Mouse (Mus musculus): ENCODE data around the gene Kcnj6.

Gene Kcnj6

DNA sequence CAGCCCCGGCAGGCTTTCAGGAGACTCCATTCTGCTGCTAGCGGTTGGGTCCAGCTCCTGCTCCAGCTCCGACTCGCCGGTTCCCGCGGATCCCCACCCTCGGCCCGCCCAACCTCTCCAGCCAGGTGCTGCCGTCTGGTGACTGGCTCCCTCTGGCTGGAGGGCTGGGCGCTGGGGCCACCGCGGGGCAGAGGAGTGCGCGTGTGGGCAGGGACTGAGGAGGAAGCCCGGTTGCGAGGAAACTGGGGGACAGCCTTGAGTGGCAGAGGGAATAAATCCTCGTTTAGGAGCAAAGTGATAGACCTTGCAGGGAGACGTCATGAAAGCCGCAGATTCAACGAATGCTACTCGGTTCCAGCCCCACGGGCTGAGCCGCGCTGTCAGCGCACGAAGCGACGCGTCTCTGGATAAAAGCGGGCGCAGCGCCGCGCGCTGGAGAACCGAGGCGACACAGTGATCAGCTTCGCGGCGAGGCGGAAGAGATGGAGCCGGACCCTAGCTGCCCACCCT, at the start of gene Kcnj6:
Gene Kcnj6, minus strand, starts transcription at position 362 of the 510 bp plus-strand sequence.
- peak; percentile 75 for DNase-seq

DNA sequence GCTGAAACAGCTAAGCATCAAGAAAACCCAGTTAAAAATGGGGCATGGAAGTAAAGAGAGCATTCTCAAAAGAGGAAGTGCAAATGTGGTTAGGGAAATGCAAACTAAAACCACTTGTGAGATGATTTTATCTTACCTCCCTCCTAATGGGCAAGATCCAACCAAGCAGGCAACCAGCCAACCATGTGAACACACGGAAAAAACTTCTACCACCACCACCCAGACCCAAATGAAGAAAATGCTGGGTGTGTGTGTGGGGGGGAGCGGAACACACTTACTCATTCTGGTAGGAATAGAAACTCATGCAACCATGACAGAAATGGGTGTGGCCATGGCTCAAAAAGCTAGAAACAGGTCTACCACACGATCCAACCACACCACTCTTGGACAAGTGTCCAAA, 12.4 kb upstream of the Kcnj6 start:
- no peak for DNase-seq

GRCm38 (mm10) chr16:95004599-95004998, 7.1 kb upstream of the Kcnj6 start:
- peak; percentile 41 for DNase-seq

- no peak for DNase-seq
These were observed 2.0 kb upstream of the Kcnj6 start for GRCm38 (mm10) chr16:94999551-94999950.

GRCm38 (mm10) chr16:94999019-94999418, 1.5 kb upstream of the Kcnj6 start:
- DNase-seq = no peak

DNA sequence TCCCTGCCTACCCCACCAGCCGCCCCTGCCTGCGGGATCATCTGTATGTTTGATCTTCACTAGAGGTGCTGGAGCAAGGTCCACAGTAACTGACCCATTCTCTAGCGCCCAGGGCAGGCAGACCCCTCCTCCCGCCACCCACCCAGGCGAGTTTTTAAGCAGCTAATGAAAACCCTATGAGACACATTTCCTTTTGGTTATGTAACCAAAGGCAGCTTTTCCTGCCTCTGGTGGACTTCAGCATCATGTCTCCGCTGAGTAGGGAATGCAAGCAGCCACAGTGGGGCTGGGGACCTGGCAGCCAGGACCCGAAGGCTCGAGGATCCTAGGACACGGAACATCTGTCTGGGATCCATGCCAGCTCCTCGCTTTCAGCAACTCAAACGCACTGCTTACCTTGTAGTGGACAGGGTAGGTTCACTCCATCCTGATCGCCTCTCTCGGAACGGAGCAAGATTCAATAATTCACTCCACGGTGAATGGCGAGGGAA, 665 bp downstream of the Kcnj6 start:
- DNase-seq = no peak

DNA sequence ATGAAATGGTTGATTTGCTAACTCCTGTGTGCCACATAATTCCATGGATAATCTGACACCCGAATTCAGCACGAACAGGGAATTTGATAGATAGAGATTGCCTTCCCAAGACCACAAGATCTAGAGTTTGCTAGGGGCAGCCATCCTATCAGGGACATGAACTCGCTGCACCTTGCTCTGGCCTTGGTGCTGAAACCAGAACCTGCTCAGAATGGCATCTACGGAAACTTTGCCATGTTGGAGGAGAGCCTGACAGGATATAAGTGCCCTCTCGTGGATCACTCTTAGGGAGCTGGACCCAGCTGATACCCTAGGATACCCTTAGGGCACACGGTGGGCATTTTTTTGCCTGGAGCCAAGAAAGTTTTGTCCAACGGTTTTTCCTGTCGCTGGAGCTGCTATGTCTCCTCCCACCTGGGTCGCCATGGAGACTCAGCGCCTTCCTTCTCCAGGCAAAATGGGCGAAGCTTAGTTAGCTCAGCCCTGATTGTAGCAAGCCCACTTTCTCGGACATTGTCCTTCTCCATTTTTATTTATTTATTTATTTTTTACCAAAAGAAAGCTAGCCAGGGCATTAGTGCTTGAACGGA, 1.9 kb downstream of the Kcnj6 start:
- peak; percentile 76 for DNase-seq

DNA sequence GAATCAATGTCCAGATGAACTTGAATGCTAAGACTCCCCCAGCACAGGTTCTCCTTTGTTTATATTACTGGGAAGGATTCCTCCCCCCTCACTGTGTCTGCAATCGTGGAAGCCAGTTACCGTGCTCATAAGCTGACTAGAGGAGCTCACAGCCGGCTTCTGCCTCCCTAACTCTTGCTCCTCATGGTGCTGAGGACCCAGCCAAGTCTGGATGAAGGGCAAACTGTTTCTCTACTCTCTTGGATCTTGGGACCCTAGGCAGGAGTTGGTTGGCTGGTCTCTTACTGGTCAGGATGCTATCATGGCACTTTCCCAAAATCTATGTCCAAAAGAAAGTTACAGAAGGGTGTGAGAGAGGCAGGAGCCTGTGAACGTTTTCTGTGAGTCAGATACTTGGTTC, 2.6 kb downstream of the Kcnj6 start:
- no peak for DNase-seq

DNA sequence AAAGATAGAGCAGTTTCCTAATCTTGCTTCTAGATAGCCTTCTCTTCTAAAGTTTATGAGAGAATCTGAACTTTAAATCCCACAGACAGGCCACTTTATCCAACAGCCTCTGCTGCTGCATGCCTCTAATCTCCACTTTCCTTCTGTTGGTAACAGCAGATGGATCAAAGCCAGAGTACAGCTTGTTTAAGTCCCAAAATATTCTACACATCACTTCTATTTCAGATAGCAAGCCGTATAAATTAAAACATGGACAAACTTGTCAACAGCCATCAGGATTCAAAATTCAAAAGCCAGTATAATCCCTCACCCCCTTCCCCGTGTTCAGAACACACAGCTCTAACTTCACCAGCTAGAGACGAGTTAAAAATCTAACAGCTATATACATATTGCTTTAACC, 3.4 kb downstream of the Kcnj6 start:
- no peak for DNase-seq

GRCm38 (mm10) chr16:94990114-94990513, 7.4 kb downstream of the Kcnj6 start:
- DNase-seq = no peak

DNA sequence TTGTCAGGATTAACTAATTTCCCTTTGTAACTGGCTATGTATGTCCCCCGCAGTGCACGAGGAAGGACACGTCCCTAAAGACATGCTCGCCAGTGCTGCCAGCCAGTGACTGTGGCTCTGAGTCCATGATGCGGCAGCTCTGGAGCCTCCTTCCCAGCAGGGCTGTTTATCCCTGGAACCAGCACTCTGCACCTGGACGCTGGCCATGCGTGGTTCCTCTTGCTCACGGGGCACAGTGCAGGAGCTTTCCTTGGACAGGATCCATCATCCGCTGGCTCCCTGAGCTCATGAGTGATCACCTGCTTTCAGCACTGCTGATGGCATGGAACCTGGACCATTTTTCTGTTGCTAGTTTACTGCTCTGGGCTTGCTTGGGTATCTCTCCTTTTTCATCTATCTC, 10.8 kb downstream of the Kcnj6 start:
- DNase-seq = no peak

GRCm38 (mm10) chr16:94984263-94984662, 13.2 kb downstream of the Kcnj6 start:
- no peak for DNase-seq

GRCm38 (mm10) chr16:94980374-94980773, 17.1 kb downstream of the Kcnj6 start:
- no peak for DNase-seq

DNA sequence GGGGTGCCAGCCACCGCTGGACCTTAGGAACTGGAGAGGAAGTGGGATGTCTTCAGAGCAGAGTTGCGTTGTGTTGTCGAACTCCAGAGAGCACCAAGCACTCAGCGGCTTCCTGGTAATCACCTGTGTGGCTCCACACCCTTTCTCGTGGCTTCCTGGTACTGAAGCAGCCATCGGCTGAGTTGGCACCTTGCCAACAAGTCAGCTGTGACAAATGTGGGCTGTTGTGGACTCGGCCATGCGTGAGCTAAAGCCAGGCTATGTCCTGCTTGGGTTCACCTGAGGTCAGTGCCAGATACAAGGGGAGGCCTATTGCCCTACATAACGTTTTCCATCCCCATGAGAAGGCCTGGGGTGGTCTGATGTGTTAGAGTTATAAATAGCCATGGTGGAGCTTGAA, 18.0 kb downstream of the Kcnj6 start:
- DNase-seq = peak; percentile 91

GRCm38 (mm10) chr16:94972080-94972855, 25.2 kb downstream of the Kcnj6 start:
- peak; percentile 76 for DNase-seq

- DNase-seq = peak; percentile 26
These were observed 28.6 kb downstream of the Kcnj6 start for GRCm38 (mm10) chr16:94968941-94969340.

DNA sequence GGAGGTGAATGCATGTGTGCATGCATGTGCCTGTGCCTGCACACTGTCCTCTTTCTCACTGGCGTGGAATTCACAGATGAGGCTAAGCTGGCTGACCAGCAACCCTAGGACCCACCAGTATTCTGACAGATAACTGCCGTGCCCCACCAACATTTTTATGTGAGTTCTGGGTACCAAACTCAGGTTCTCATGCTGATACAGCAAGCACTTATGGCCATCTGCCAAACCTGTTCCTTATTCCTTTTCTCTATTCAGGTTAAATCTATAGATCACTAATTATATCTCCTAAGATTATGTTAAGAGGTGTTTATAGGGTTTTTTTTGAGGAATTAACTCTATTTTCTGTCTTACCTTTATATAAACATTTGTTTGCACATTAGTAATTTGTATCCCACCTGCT, 29.0 kb downstream of the Kcnj6 start:
- no peak for DNase-seq

- no peak for DNase-seq
These were observed 40.2 kb downstream of the Kcnj6 start for GRCm38 (mm10) chr16:94957156-94957828.

DNA sequence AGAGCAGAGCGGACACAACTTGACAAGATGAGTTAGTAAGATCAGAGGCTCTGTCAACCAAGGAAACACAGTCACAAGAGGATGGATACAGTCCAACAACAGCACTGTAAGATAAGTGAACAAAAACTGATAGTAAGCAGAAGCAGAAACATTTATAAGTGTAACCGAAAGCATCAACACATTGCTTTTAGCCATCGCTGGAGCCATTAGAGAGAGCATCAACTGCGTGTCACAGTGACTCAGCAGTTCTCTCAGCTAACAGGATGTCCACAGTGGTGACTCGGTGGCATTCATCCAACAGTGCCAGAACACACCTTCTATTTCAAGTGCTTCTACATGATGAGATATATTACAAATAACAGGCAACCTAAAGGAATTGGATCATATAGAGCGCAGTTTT, 41.1 kb downstream of the Kcnj6 start:
- DNase-seq = no peak

DNA sequence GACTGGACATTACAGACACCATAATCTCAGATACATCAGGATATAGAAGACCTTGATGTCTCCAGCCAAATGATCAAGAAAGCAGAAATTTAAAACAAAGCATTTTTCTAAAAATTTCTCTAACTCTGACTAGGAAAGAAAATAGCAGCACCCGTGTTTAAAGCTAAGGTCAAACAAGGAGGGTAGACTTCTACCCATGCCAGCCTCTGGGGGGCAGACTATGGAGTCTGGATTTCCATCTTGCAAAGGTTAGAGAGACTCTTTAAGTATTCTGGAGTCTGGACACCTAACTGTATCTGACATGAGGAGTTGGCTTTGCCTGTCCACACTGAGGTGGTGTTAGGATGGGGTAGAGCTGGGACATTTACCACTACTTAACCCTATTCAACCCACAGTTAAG, 44.2 kb downstream of the Kcnj6 start:
- DNase-seq = no peak

DNA sequence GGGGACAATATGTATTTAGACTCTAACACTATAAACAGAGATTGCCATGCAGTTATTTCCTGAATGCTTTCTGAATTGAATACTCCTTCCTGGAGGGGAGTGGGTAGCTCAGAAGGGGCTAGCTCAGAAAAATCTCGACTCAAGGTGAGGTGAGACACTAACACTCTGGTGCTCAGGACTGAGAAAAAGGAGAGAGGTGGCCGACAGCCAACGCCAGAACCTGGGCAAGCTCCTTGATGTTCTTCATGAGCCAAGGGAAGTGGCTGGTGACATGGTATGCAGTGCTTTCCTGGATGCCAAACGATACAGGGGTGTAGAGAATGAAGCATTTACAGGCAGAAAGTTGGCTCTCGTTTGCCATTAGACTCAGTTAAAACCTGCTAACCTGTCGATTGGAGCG, 48.3 kb downstream of the Kcnj6 start:
- no peak for DNase-seq

DNA sequence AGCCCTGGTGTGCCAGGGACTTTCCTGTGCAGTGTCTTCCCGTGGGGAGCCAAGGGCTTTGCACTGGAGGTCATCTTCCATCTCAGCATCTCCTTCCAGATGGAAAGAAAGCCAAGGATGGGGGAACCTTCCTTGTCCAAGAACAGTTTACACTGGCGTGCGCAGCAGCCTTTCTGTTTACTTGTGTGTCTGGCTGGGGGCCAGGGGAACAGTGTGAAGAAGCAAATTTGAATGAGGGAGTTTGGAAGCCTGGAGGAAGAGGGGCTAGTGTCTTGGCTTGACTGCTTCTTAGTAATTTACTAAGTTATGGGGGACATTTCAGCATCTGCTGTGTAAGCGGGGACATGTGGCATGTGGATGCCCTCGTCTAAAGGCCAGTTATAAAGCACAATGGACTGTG, 50.7 kb downstream of the Kcnj6 start:
- no peak for DNase-seq

DNA sequence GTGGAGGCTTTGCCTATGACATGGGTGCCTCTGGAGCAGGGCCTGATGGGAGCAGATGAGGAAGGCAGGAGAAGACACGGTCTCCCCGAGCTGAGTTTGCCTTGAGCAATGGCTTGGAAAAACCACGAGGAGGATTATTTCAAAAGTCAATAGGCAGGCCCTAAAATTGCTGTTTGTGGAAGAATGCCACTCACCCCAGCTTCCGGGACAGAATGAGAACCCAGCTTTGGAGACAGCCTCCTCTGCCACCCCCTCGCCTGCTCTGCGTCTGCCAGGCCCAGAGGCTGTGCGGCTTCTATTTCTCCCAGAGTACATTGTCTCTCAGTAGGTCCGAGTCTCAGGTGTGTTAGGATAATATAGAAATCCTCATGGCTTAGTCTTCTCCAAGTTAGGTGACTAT, 64.8 kb downstream of the Kcnj6 start:
- DNase-seq = no peak
